Mouse (Mus musculus) small intestine, adult 2 months (tissue): ENCODE measurements around the gene Cd101. TPM values are rescaled to one million over a fixed set of nuclear protein-coding genes. Genes with fewer than 3 reads are reported as not detected.

ENCODE experiments used
- H3K27ac ChIP-seq: fragments of 200-500 bp; 2 replicates; pipeline ENCODE4 v1.5.1; 2012; ENCODE audit warnings: low read depth, low read length, control low read depth, inconsistent platforms; ENCODE audit not compliant: insufficient read depth
- H3K27me3 ChIP-seq: fragments of 200-500 bp; 2 replicates; pipeline ENCODE4 v1.6.1; 2012; ENCODE audit warnings: mild to moderate bottlenecking, moderate library complexity, low read length, inconsistent platforms; ENCODE audit not compliant: control insufficient read depth, insufficient read depth
- H3K36me3 ChIP-seq: fragments of 200-500 bp; 2 replicates; pipeline ENCODE4 v1.6.1; 2012; ENCODE audit warnings: mild to moderate bottlenecking, low read length, control low read depth, inconsistent platforms; ENCODE audit not compliant: control insufficient read depth, insufficient read depth
- H3K4me1 ChIP-seq: fragments of 200-500 bp; 2 replicates; pipeline ENCODE4 v1.6.1; 2012; ENCODE audit warnings: low read length, inconsistent platforms, mixed read lengths; ENCODE audit not compliant: control insufficient read depth, insufficient read depth, insufficient read length
- H3K4me3 ChIP-seq: fragments of 200-500 bp; 2 replicates; pipeline ENCODE4 v1.5.1; 2012; ENCODE audit warnings: low read depth, mild to moderate bottlenecking, control low read depth, inconsistent platforms, low read length, moderate library complexity
- CTCF ChIP-seq: fragments of 200-500 bp; IDR thresholded peaks from 2 replicates; pipeline ENCODE4 v1.5.1; 2012; ENCODE audit warnings: low read depth, mild to moderate bottlenecking, control low read depth, inconsistent platforms, low read length, moderate library complexity, mixed read lengths; ENCODE audit not compliant: insufficient replicate concordance, insufficient read length; ENCODE audit errors: extremely low read depth
- POLR2A ChIP-seq: fragments of 200-500 bp; IDR thresholded peaks from 2 replicates; pipeline ENCODE4 v1.6.1; 2012; ENCODE audit warnings: low read depth, mild to moderate bottlenecking, control low read depth, inconsistent platforms, low read length, moderate library complexity
- WGBS: fragments of 180-500 bp; shearing (Covaris S2); methylation state at CpG from one replicate; pipeline ENCODE4 v1.1.7; 2018; 5-methylcytosine and 5-hydroxymethylcytosine counted together
- polyA plus RNA-seq: library from polyadenylated mRNA; depleted of rRNA; stranded (reverse); fragments of >200 nt; gene quantifications from 2 replicates; pipeline ENCODE4 v1.2.3, GENCODE M21; 2012

Cd101 gene
- polyA plus RNA-seq, 1 experiment: 1.8 TPM

GRCm38 (mm10) chr3:101058203-101058602 is 28.8 kb upstream of the Cd101 start:
- 91% methylated on average over 2 of the region's 2 CpGs for WGBS
- H3K27me3 ChIP-seq: no peaks in the 10 kb centered on the region
- H3K4me1 ChIP-seq: peaks cover 6% of the 10 kb centered on the region; the same call in 1 of the 2 replicates
- H3K4me3 ChIP-seq: no peak overlapping the region
- H3K36me3 ChIP-seq: peaks cover 37% of the 10 kb centered on the region
- TF ChIP-seq CTCF (no peak), POLR2A (no peak)
- H3K27ac ChIP-seq: no peak overlapping the region

- H3K4me3 ChIP-seq: no peak overlapping the region
- no peak overlapping the region for H3K27ac ChIP-seq
- H3K36me3 ChIP-seq: peaks cover 30% of the 10 kb centered on the region
- H3K4me1 ChIP-seq: peaks cover 4% of the 10 kb centered on the region; the same call in 1 of the 2 replicates
- 59% methylated on average over 8 of the region's 8 CpGs for WGBS
- H3K27me3 ChIP-seq: no peaks in the 10 kb centered on the region
- no peak for TF ChIP-seq POLR2A
- TF ChIP-seq CTCF: no peak
Observed at GRCm38 (mm10) chr3:101055216-101055615, 25.9 kb upstream of the Cd101 start.

GRCm38 (mm10) chr3:101051601-101052000 is 22.2 kb upstream of the Cd101 start:
- Histone ChIP-seq H3K27me3 (no peaks in the 10 kb centered on the region), H3K4me1 (peaks cover 4% of the 10 kb centered on the region; the same call in 1 of the 2 replicates), H3K36me3 (peaks cover 26% of the 10 kb centered on the region), H3K27ac (no peak overlapping the region), H3K4me3 (no peak overlapping the region)
- WGBS: 82% methylated on average over 4 of the region's 4 CpGs
- no peak for TF ChIP-seq CTCF
- no peak for TF ChIP-seq POLR2A

GRCm38 (mm10) chr3:101049997-101050396 is 20.6 kb upstream of the Cd101 start:
- Histone ChIP-seq H3K27me3 (no peaks in the 10 kb centered on the region), H3K4me3 (no peak overlapping the region), H3K27ac (no peak overlapping the region), H3K36me3 (peaks cover 19% of the 10 kb centered on the region), H3K4me1 (peaks cover 11% of the 10 kb centered on the region)
- TF ChIP-seq CTCF: no peak
- no peak for TF ChIP-seq POLR2A
- 74% methylated on average over 9 of the region's 9 CpGs for WGBS

GRCm38 (mm10) chr3:101048781-101049180 is 19.4 kb upstream of the Cd101 start:
- Histone ChIP-seq H3K4me3 (no peak overlapping the region), H3K27me3 (no peaks in the 10 kb centered on the region), H3K27ac (no peak overlapping the region), H3K36me3 (peaks cover 13% of the 10 kb centered on the region), H3K4me1 (peaks cover 17% of the 10 kb centered on the region)
- TF ChIP-seq POLR2A: no peak
- no peak for TF ChIP-seq CTCF
- WGBS: 67% methylated on average over 2 of the region's 2 CpGs

GRCm38 (mm10) chr3:101047586-101048275 is 18.4 kb upstream of the Cd101 start:
- Histone ChIP-seq H3K4me1 (peaks cover 17% of the 10 kb centered on the region), H3K27ac (no peak overlapping the region), H3K36me3 (peaks cover 19% of the 10 kb centered on the region), H3K27me3 (no peaks in the 10 kb centered on the region), H3K4me3 (no peak overlapping the region)
- no peak for TF ChIP-seq CTCF
- no peak for TF ChIP-seq POLR2A
- WGBS: 78% methylated on average over 15 of the region's 15 CpGs

- WGBS: 92% methylated on average over 15 of the region's 15 CpGs
- Histone ChIP-seq H3K4me3 (no peak overlapping the region), H3K36me3 (peaks cover 28% of the 10 kb centered on the region), H3K27ac (0 out of 2 replicates have a peak overlapping the region, but pooled peaks have one; percentile 34), H3K4me1 (peaks cover 17% of the 10 kb centered on the region), H3K27me3 (no peaks in the 10 kb centered on the region)
- TF ChIP-seq CTCF: no peak
- TF ChIP-seq POLR2A: no peak
Observed at GRCm38 (mm10) chr3:101045431-101045830, 16.1 kb upstream of the Cd101 start.

GRCm38 (mm10) chr3:101044686-101045085 is 15.3 kb upstream of the Cd101 start:
- Histone ChIP-seq H3K27me3 (no peaks in the 10 kb centered on the region), H3K36me3 (peaks cover 32% of the 10 kb centered on the region), H3K4me1 (peaks cover 17% of the 10 kb centered on the region), H3K4me3 (no peak overlapping the region), H3K27ac (peak overlapping the region; percentile 34; the same call in 1 of the 2 replicates)
- WGBS: 32% methylated on average over 6 of the region's 6 CpGs
- TF ChIP-seq CTCF (no peak), POLR2A (no peak)
